ENCODE assay signal across 22 mouse cellular contexts in the genomic region with DNA sequence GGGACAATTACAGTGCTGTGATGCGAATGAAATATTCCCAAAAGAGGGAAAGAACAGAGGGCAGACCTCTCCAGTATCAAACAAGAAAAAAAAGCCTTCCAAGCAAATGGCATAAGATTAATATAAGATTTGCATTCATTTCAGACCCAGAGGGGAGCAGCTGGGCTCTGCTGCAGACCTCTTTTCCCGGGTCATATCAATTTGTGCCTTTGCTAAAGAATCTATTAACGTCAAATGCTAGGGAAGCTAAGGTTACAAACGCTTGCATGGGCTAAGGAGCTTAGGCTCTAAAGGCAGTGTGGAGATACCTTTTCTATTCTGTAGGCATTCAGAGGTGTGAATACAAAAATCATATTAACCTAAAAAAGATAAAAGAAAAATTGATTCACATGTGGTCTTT. TPM values are rescaled to one million over a fixed set of nuclear protein-coding genes. Genes with fewer than 3 reads are reported as not detected.
"Had no signal": no experiment of that assay in that cellular context is flagged by ENCODE, and none has a peak within 500 bp of the region (broad histone marks: within the 10 kb centered on the region; RNA-seq: fewer than 3 reads in every experiment).

No protein-coding gene starts in this region.

- H3K36me3 ChIP-seq: liver, embryonic 13.5 days; liver, embryonic 15.5 days; lung, embryonic 15.5 days; neural tube, embryonic 12.5 days; stomach, embryonic 15.5 days had no signal

- DNase-seq: liver, embryonic 13.5 days; liver, postnatal 0 days; lung, adult 2 months; lung, postnatal 14 days; lung, postnatal 36 days; right cerebral cortex, postnatal 14 days; thymus, adult 2 months; thymus, postnatal 25 days; thymus, postnatal 4 days had no signal

- H3K4me2 ChIP-seq: liver, embryonic 11.5 days; liver, embryonic 13.5 days; liver, embryonic 15.5 days; lung, embryonic 15.5 days; neural tube, embryonic 12.5 days; stomach, embryonic 15.5 days had no signal

- H3K27ac ChIP-seq: liver, embryonic 13.5 days; liver, embryonic 15.5 days; lung, embryonic 15.5 days; macrophage; neural tube, embryonic 12.5 days; stomach, embryonic 15.5 days; stomach, postnatal 0 days had no signal

- ATAC-seq: liver, postnatal 0 days; lung, postnatal 0 days had no signal

- H3K4me1 ChIP-seq: liver, embryonic 13.5 days; liver, embryonic 15.5 days; lung, embryonic 15.5 days; megakaryocyte, embryonic 14.5 days; neural tube, embryonic 12.5 days; stomach, embryonic 15.5 days had no signal

- H3K9ac ChIP-seq: liver, embryonic 13.5 days; liver, embryonic 15.5 days; liver, postnatal 0 days; lung, embryonic 15.5 days; neural tube, embryonic 12.5 days; stomach, embryonic 15.5 days had no signal

- H3K4me3 ChIP-seq: liver, embryonic 13.5 days; liver, embryonic 15.5 days; lung, embryonic 15.5 days; megakaryocyte, embryonic 14.5 days; neural tube, embryonic 12.5 days; stomach, embryonic 15.5 days had no signal

- H3K27me3 ChIP-seq: liver, embryonic 13.5 days; liver, embryonic 15.5 days; lung, embryonic 15.5 days; megakaryocyte, embryonic 14.5 days; neural tube, embryonic 12.5 days; stomach, embryonic 15.5 days had no signal

- H3K9me3 ChIP-seq: liver, embryonic 13.5 days; liver, embryonic 15.5 days; lung, embryonic 15.5 days; megakaryocyte, embryonic 14.5 days; neural tube, embryonic 12.5 days; stomach, embryonic 15.5 days had no signal

RNA-seq across cellular contexts. Expression of a gene that starts 33.8 kb away (rescaled TPM):
- polyA plus RNA-seq: macrophage; testis, adult 2 months had no signal

RNA-seq across cellular contexts. Expression of a gene that starts 38.6 kb away (rescaled TPM):
- polyA plus RNA-seq: liver, embryonic 11.5 days; liver, embryonic 13.5 days; liver, embryonic 15.5 days; lung, adult 2 months; lung, embryonic 15.5 days; lung, postnatal 0 days; macrophage; neural tube, embryonic 12.5 days; neural tube, embryonic 14.5 days; spleen, adult 2 months; stomach, embryonic 15.5 days; testis, adult 2 months; thymus, adult 2 months; urinary bladder, adult 2 months had no signal
